Mouse (Mus musculus) heart, adult 2 months (tissue): ENCODE data around the gene Ascc3.

Experiments used
- CTCF ChIP-seq: fragments of 200-600 bp; IDR thresholded peaks from 2 replicates; pipeline ENCODE4 v1.8.1; 2022; ENCODE audit warnings: antibody characterized with exemption, mild to moderate bottlenecking, moderate library complexity
- EP300 ChIP-seq: fragments of 200-500 bp; IDR thresholded peaks from 2 replicates; pipeline ENCODE4 v1.6.1; 2011; ENCODE audit warnings: low read depth, low read length, control low read depth; ENCODE audit not compliant: insufficient read depth
- POLR2A ChIP-seq: fragments of 200-500 bp; IDR thresholded peaks from 2 replicates; pipeline ENCODE4 v1.6.1; 2011; ENCODE audit warnings: mild to moderate bottlenecking, low read depth, low read length, control low read depth; ENCODE audit not compliant: insufficient read depth

DNA sequence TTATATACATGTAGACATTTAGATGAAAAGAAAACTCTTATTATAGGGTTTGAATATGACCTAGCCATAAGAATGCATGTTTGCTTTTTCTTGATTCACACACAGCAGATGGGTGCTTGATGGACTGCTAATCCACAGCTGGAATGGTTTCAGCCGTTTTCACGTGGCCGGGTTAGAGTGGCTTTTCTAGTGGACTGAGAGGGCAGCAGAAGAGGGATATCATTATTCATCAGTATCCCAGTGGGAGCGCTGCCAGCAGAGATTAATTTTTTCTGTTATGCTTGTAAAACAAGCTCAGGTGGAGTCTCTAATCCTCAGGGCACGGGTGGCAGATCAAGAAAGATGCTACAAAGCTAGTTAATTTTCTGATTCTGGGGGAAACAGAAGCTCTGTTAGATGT, 200.4 kb downstream of the Ascc3 start:
- TF ChIP-seq EP300 (no peak), CTCF (no peak), POLR2A (no peak)
